Mouse (Mus musculus) stomach, postnatal 0 days (tissue): ENCODE results near the gene Clic5. TPM values are rescaled to one million over a fixed set of nuclear protein-coding genes. Genes with fewer than 3 reads are reported as not detected.
A peak's percentile ranks its signal among the peaks of the same experiment; 100 is the strongest.

Experiments used
- ATAC-seq: fragments of 200-750 bp; cut with Nextera tagmentation; 2 replicates; pipeline ENCODE4 v1.8.0; 2017; ENCODE audit not compliant: low FRiP score, low TSS enrichment
- DNase-seq: peaks from one replicate; pipeline ENCODE4 v3.0.0-alpha.2; 2016; ENCODE audit warnings: low spot score
- H3K27ac ChIP-seq: fragments of 300-500 bp; sonication (generic); replicated peaks from 2 replicates; pipeline ENCODE4 v1.5.1; 2014; ENCODE audit warnings: mild to moderate bottlenecking, control low read depth
- H3K27me3 ChIP-seq: fragments of 300-500 bp; sonication (generic); 2 replicates; pipeline ENCODE4 v1.6.1; 2014; ENCODE audit warnings: low read length; ENCODE audit not compliant: control insufficient read depth, insufficient read depth
- H3K36me3 ChIP-seq: fragments of 300-500 bp; sonication (generic); 2 replicates; pipeline ENCODE4 v1.6.1; 2014; ENCODE audit warnings: low read length, mixed read lengths; ENCODE audit not compliant: control insufficient read depth, insufficient read depth
- H3K4me1 ChIP-seq: fragments of 300-500 bp; sonication (generic); replicated peaks from 2 replicates; pipeline ENCODE4 v1.6.1; 2014; ENCODE audit warnings: antibody characterized with exemption; ENCODE audit not compliant: control insufficient read depth, insufficient read depth
- H3K4me2 ChIP-seq: fragments of 300-500 bp; sonication (generic); replicated peaks from 2 replicates; pipeline ENCODE4 v1.6.1; 2014; ENCODE audit warnings: low read depth, mild to moderate bottlenecking, control low read depth, moderate library complexity
- H3K4me3 ChIP-seq: fragments of 300-500 bp; sonication (generic); 2 replicates; pipeline ENCODE4 v1.5.1; 2014; ENCODE audit warnings: low read depth, low read length, control low read depth
- H3K9ac ChIP-seq: fragments of 300-500 bp; sonication (generic); 2 replicates; pipeline ENCODE4 v1.6.1; 2014; ENCODE audit warnings: mild to moderate bottlenecking, low read length, control low read depth, mixed read lengths
- H3K9me3 ChIP-seq: fragments of 300-500 bp; sonication (generic); 2 replicates; pipeline ENCODE4 v1.6.1; 2016; ENCODE audit warnings: low read length; ENCODE audit not compliant: control insufficient read depth
- CTCF ChIP-seq: IDR thresholded peaks from 2 replicates; pipeline ENCODE4 v1.5.1; 2016; ENCODE audit warnings: antibody characterized with exemption, low read depth, mild to moderate bottlenecking, moderate library complexity
- EP300 ChIP-seq: optimal IDR thresholded peaks from 2 replicates; pipeline ENCODE3; 2016; ENCODE audit warnings: antibody characterized with exemption
- WGBS: fragments of 180-500 bp; shearing (Covaris S2); extraction: QIAGEN DNeasy Blood & Tissue Kit; methylation state at CpG from one replicate; pipeline ENCODE4 v1.1.7; 2014; 5-methylcytosine and 5-hydroxymethylcytosine counted together
- polyA plus RNA-seq: library from polyadenylated mRNA; unstranded; fragments of >200 nt; fragmentation: Nextera tagmentation; extraction: Ambion mirVana; gene quantifications from 2 replicates; pipeline ENCODE4 v1.2.1, GENCODE M21; 2015

Gene Clic5
- polyA plus RNA-seq, 1 experiment from 2014 or later, result 3.7 TPM

DNA sequence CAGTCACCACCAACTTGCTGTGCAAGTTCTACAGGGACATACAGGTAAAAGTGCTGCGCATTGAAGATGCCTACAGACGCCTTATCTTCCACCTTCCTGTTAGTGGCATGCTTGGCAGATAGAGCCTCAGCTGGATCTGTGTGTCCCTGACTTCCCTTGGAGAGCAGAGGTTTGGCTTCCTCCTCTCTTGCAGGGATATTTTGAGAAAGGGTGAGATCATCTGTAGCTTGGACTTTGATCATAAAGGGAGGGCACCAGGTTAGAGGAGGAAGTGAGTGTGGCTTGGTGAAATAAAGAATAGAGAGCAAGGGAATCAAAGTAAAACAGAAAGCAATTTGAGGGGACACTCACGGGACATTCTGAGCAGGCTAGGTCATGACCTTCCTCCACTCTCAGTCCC lies 4.6 kb downstream of the Clic5 start:
- DNase-seq (peak; percentile 41), ATAC-seq (peak; percentile 88)
- Histone ChIP-seq H3K36me3 (no peaks in the 10 kb centered on the region), H3K4me2 (0 out of 2 replicates have a peak overlapping the region, but pooled peaks have one; percentile 11), H3K9ac (no peak overlapping the region), H3K9me3 (no peaks in the 10 kb centered on the region), H3K27me3 (no peaks in the 10 kb centered on the region), H3K27ac (peak overlapping the region; percentile 76), H3K4me3 (no peak overlapping the region), H3K4me1 (peaks cover 2% of the 10 kb centered on the region; the same call in 1 of the 2 replicates)
- WGBS, result 52% methylated on average over 3 of the region's 3 CpGs
- TF ChIP-seq CTCF, result no peak
- no peak for TF ChIP-seq EP300

DNA sequence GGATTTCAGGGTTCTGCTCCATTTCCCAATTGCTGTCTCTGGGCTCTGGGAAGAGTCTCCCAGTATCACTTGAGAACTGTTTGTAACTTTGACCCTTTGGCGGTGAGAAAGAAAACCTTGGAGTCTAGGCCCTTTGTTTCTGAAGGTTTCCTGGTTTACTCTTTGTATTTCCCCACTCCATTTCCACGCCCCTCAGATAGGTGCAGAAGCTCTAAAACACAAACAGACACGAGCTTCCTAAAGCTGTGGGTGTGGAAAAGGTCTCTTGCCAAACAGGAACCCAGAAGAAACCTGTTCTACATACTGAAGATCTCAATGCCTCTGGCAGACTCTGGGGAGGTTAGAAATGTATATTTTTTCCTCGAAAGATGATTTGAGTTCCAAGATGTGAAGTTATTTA lies 10.8 kb downstream of the Clic5 start:
- Histone ChIP-seq H3K4me1 (no peaks in the 10 kb centered on the region), H3K36me3 (no peaks in the 10 kb centered on the region), H3K27ac (no peak overlapping the region), H3K4me3 (no peak overlapping the region), H3K27me3 (no peaks in the 10 kb centered on the region), H3K9me3 (no peaks in the 10 kb centered on the region), H3K4me2 (no peak overlapping the region), H3K9ac (no peak overlapping the region)
- no peak for TF ChIP-seq EP300
- TF ChIP-seq CTCF, result no peak
- ATAC-seq (peak; percentile 73; the same call in 1 of the 2 replicates), DNase-seq (peak; percentile 24)
- 43% methylated on average over 4 of the region's 4 CpGs for WGBS

DNA sequence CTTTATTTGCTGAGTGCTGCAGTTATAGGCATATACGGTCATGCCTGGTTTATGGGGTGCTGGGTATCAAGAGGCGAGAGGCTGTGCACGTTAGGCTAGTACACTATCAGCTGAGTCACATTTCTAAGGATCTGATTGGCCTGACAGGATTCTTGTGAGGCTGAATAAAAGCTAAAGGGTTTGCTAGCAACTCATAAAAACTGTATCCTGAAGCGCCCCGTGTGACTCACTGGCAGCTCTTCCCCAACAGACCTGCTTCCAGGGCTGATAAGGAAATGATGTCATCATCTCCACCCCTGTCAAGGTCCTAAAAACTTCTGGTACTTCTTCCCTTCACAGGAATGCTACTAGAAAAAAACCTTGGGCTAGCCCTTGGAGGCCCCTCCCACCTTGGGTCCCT lies 14.6 kb downstream of the Clic5 start:
- TF ChIP-seq CTCF (no peak), EP300 (no peak)
- no peak overlapping the region for H3K4me3 ChIP-seq
- peak; percentile 51 for ATAC-seq
- H3K9ac ChIP-seq, result no peak overlapping the region
- DNase-seq, result no peak
- no peaks in the 10 kb centered on the region for H3K27me3 ChIP-seq
- H3K4me1 ChIP-seq, result no peaks in the 10 kb centered on the region
- H3K27ac ChIP-seq, result no peak overlapping the region
- 77% methylated on average over 5 of the region's 5 CpGs for WGBS
- H3K36me3 ChIP-seq, result no peaks in the 10 kb centered on the region
- no peak overlapping the region for H3K4me2 ChIP-seq
- H3K9me3 ChIP-seq, result no peaks in the 10 kb centered on the region

DNA sequence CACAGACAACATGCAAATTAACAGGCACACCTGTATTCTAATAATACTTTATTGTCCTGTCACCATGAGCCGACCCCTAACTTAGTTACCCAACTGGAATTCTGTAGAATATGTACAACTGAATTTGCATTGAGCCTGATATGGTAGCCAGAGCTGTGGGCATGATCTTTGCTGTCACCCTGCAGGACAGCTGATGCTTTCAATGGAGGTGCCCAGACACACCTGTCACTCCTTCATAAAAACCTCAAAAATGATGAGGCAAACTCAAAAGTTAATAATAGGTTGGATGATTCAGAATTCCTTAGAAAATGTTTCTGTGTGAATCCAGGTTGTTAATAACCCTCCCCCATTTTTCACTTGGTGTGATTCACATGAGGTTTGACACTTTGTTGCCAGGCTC lies 16.4 kb downstream of the Clic5 start:
- DNase-seq (no peak), ATAC-seq (no peak)
- Histone ChIP-seq H3K9me3 (no peaks in the 10 kb centered on the region), H3K4me3 (no peak overlapping the region), H3K4me1 (no peaks in the 10 kb centered on the region), H3K4me2 (no peak overlapping the region), H3K27me3 (no peaks in the 10 kb centered on the region), H3K27ac (no peak overlapping the region), H3K9ac (no peak overlapping the region), H3K36me3 (no peaks in the 10 kb centered on the region)
- WGBS, result 93% methylated on average over 1 of the region's 1 CpGs
- TF ChIP-seq EP300, result no peak
- no peak for TF ChIP-seq CTCF

DNA sequence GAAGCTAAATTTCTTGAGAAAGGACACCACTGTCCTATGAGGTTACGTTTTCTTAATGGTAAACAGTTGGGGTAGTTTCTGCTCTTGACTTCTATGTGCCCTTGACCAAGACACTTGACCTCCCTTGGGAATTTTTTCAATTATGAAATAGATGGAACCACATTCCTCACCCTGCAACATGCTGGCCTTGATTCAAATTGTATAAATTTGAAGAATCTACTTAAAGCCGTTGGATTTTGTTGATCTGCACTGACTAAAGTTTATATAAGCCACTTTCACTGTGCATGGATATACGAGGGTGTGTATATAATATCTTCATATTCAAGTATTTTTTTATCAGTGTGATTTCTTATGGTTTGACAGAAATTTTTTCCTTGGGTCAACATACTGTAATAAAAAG lies 17.2 kb downstream of the Clic5 start:
- ATAC-seq, result no peak
- no peaks in the 10 kb centered on the region for H3K9me3 ChIP-seq
- no peaks in the 10 kb centered on the region for H3K27me3 ChIP-seq
- H3K4me1 ChIP-seq, result no peaks in the 10 kb centered on the region
- H3K4me3 ChIP-seq, result no peak overlapping the region
- TF ChIP-seq EP300 (no peak), CTCF (no peak)
- H3K9ac ChIP-seq, result no peak overlapping the region
- H3K27ac ChIP-seq, result no peak overlapping the region
- no peak for DNase-seq
- H3K36me3 ChIP-seq, result no peaks in the 10 kb centered on the region
- H3K4me2 ChIP-seq, result no peak overlapping the region
- WGBS, result 49% methylated on average over 3 of the region's 3 CpGs

DNA sequence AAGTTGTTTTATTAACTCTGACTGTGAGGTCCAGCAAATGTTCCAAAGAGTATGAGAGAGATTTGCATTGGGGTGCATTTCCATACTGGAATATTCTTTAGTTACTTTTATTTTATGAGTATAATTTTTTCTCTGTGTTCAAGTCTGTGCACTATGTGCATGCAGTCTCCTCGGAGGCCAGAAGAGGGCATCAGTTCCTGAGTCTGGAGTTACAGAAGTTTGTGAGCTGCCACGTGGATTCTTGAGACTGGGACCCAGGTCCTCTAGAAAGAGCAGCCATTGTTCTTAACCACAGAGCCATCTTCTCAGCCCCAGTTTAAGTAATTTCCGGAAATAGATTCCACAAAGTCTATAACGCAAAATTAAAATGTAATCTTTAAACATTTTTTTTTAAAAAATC lies 20.5 kb downstream of the Clic5 start:
- ATAC-seq, result no peak
- H3K27me3 ChIP-seq, result no peaks in the 10 kb centered on the region
- H3K9me3 ChIP-seq, result no peaks in the 10 kb centered on the region
- no peaks in the 10 kb centered on the region for H3K36me3 ChIP-seq
- H3K9ac ChIP-seq, result no peak overlapping the region
- no peak overlapping the region for H3K4me3 ChIP-seq
- no peak overlapping the region for H3K27ac ChIP-seq
- H3K4me2 ChIP-seq, result no peak overlapping the region
- TF ChIP-seq CTCF (0 out of 2 replicates have a peak, but pooled peaks have one; percentile 19), EP300 (no peak)
- no peaks in the 10 kb centered on the region for H3K4me1 ChIP-seq
- no peak for DNase-seq
- 82% methylated on average over 4 of the region's 4 CpGs for WGBS
